Mouse (Mus musculus) thymus, adult 18-20 months (tissue): ENCODE data around the gene Cdk19.
"Not testable (repeated sequence)": the region's sequence is repeated elsewhere in the genome, so short reads cannot be mapped to it uniquely, and the experiment has no call there.

Experiments
- DNase-seq, 2 experiments: peaks; one replicate each; pipeline ENCODE4 v3.0.0; 2022; ENCODE audit warnings: mixed read lengths in 2 of 2

Cdk19 gene

DNA sequence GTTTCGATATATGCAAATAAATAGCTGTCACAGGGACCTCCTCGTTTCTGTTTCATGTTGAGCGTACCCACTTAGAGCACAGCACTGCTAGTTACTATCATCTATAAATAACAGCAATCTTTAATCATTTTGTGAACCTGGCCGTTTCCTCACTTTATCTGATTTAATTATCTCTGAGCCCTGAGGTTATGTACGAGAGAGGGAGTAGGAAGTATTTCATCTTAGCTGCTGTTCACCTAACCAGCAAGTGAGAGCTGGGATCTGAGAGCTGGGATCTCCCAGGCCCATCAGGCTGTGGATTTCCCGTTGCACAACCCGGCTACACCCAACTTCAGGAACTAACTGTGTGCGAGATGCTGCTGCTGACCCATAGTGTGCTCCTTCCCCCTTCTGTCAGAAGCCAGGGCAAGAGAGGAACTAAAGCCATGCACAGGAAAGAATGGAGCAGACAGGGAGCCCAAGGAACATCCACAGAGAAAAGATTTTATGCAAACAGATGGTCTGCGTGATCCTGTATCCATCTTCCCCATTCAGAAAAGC is 186.3 kb downstream of the Cdk19 start:
- no peak for DNase-seq

DNA sequence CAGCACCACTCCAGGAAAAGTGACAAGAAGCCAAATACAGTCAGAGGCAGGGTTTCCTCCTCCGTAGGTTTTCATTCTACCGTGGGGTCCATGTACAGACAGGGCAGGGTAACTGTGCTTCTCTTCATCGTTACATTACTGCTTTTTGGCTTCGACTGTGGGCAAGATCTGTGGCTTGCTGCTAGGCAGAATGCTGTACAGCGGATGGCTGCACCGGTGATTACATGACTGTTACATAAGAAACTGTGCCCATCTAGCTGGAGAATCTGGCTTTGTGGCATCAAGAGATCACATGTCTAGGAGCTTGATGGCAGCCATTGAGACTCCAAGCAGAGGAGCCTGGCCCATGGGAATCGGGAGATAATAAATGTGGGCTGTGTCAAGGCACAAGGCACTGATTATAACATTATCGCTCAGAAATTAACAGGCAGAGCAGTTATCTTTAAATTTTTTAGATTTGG is 187.0 kb downstream of the Cdk19 start:
- no peak for DNase-seq

DNA sequence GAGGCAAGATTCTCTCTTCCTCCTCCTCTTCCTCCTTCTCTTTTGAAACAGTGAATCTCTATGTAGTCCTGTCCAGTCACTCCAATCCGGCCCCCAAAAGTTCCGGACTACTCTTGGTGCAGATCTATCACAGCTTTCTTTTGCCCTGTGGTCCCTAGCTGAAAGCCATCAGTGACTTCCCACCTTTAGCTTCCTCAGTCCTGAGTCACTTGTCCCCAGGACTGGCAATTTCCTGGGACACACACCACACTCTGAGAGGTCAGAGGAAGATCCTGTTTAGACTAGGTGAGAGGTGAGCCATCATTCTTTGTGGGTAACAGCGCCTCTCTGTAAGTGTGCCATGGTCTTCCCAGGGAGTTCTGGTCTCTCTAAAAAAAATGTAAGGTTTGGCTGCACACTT is 187.6 kb downstream of the Cdk19 start:
- no peak for DNase-seq

DNA sequence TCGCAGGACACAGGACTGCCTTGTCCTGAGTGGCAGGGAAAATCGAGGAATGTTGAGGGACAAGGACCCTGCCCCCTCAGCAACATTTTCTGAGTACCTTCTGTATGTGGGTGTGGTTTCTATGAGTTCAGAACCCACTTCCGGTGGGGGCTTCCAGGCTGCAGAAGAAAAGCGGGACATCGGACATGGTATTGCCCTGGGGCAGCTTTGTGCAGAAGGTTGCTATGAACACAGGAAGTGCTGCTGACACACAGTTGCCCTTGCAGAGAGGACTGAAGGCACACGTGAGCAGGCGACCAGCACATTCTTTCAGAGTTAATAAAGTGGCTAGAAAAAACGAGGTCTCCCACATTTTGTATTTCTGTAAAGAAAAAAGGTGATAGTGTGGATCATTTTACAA is 188.2 kb downstream of the Cdk19 start:
- peak; percentile 47 to 73 for DNase-seq

DNA sequence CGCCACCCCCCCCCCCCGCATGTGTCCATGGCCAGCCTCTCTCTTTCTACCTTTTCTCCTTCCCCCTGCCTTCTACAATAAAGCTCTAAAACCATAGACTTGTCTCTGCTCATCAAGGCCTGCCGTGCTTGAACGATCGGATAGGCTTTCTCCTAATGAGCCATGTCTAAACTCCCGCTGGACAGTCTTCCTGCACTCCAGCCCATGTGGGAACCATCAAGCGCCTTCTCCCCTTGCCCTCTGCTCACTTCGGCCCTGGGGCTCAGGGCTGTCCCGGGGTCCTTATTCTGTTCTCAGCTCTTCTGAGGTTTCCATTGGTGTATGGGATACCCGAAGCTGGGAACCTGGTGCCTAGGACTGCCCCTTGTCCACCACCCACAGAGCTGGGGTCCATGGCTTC is 189.3 kb downstream of the Cdk19 start:
- DNase-seq = no peak

DNA sequence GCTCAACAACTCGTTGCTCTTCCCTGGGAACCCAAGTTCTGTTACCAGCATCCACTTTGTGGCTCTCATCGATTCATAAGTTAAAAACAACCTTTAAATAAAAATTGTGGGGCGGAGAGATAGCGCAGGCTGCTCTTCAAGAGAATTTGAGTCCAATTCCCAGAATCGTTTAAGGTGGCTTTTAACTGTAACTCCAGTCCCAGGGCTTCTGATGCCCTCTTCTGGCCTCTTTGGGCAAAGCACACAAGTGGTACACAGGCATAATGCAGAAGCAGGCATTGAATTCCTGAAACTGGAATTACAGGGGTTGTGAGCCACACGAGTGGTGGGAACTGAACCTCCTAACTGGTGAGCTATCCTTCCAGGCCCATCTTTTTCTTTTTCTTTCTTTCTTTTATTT is 190.3 kb downstream of the Cdk19 start:
- peak in 1 of 2 experiments; percentile 58 for DNase-seq

DNA sequence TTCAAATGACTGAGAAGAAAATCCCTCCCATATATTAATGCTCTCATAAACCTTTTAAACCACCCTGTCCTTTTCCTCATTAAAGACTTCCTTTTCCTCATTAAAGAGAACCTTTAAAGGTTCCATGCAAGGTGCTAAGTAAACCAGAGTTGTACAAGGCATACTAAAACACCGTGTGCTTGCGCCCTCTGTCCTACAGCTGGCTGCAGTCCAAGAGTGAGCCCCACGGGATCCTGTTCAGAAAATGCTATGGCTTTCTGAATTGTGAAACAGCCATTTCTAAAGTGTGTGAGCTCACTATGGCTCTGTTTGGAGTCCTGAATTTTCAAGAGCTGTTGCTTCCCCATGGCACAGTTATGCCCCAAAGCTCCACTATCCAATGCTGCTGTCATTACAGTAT is 191.3 kb downstream of the Cdk19 start:
- no peak for DNase-seq

DNA sequence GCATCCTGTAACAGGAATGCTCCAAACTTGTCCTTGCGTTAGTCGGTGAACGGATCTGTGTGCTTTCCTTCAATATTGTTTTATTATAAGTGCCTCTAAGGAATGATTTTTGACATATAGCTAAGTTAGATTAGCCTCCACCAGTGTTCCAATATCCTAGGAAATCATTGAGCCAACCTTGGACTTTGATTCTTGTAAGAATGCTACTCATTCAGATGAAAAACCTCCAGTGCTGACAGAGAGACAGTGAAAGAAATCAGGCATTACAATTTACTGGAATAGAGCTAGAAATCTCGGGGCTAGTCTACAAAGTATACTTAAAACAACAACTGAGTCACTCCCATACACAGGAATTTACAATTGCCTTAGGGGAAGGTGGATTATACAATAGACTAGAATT is 193.2 kb downstream of the Cdk19 start:
- not testable (repeated sequence) for DNase-seq
